Mouse (Mus musculus): ENCODE results near the gene Mtss1l. TPM values are rescaled to one million over a fixed set of nuclear protein-coding genes. Genes with fewer than 3 reads are reported as not detected.
A peak's percentile ranks its signal among the peaks of the same experiment; 100 is the strongest.

Mtss1l gene
- polyA plus RNA-seq, 1 experiment = 202 TPM

GRCm38 (mm10) chr8:110731346-110731859 lies 10.1 kb downstream of the Mtss1l start:
- DNase-seq (ENCODE audit: extremely low spot score in 1 of 2, low spot score in 1 of 2) = peak in 1 of 2 experiments; percentile 56

GRCm38 (mm10) chr8:110733036-110733435 lies 11.8 kb downstream of the Mtss1l start:
- DNase-seq (ENCODE audit: extremely low spot score in 1 of 2, low spot score in 1 of 2) = no peak

- DNase-seq (ENCODE audit: extremely low spot score in 1 of 2, low spot score in 1 of 2) = no peak
These were observed 17.4 kb downstream of the Mtss1l start for GRCm38 (mm10) chr8:110738591-110739195.

GRCm38 (mm10) chr8:110740629-110741175 lies 19.4 kb downstream of the Mtss1l start:
- no peak for DNase-seq (ENCODE audit: extremely low spot score in 1 of 2, low spot score in 1 of 2)

- DNase-seq (ENCODE audit: extremely low spot score in 1 of 2, low spot score in 1 of 2) = no peak
These were observed 20.7 kb downstream of the Mtss1l start for GRCm38 (mm10) chr8:110741816-110742451.

GRCm38 (mm10) chr8:110742452-110742818 lies 21.2 kb downstream of the Mtss1l start:
- no peak for DNase-seq (ENCODE audit: extremely low spot score in 1 of 2, low spot score in 1 of 2)

GRCm38 (mm10) chr8:110745162-110745561 lies 23.9 kb downstream of the Mtss1l start:
- DNase-seq (ENCODE audit: extremely low spot score in 1 of 2, low spot score in 1 of 2) = no peak

- DNase-seq (ENCODE audit: extremely low spot score in 1 of 2, low spot score in 1 of 2) = no peak
These were observed 25.4 kb downstream of the Mtss1l start for GRCm38 (mm10) chr8:110746661-110747060.

- peak in 1 of 2 experiments; percentile 88 for DNase-seq (ENCODE audit: extremely low spot score in 1 of 2, low spot score in 1 of 2)
These were observed 28.4 kb downstream of the Mtss1l start for GRCm38 (mm10) chr8:110749500-110750170.

- no peak for DNase-seq (ENCODE audit: extremely low spot score in 1 of 2, low spot score in 1 of 2)
These were observed 29.0 kb downstream of the Mtss1l start for GRCm38 (mm10) chr8:110750269-110750668.

- DNase-seq (ENCODE audit: extremely low spot score in 1 of 2, low spot score in 1 of 2) = no peak
These were observed 30.2 kb downstream of the Mtss1l start for GRCm38 (mm10) chr8:110751490-110751889.

GRCm38 (mm10) chr8:110754713-110755112 lies 33.4 kb downstream of the Mtss1l start:
- DNase-seq (ENCODE audit: extremely low spot score in 1 of 2, low spot score in 1 of 2) = peak; percentile 69 to 71

- DNase-seq (ENCODE audit: extremely low spot score in 1 of 2, low spot score in 1 of 2) = peak; percentile 71 to 84
These were observed 34.4 kb downstream of the Mtss1l start for GRCm38 (mm10) chr8:110755511-110756170.

- DNase-seq (ENCODE audit: extremely low spot score in 1 of 2, low spot score in 1 of 2) = no peak
These were observed 34.9 kb downstream of the Mtss1l start for GRCm38 (mm10) chr8:110756196-110756595.

GRCm38 (mm10) chr8:110760280-110760940 lies 39.1 kb downstream of the Mtss1l start:
- no peak for DNase-seq (ENCODE audit: extremely low spot score in 1 of 2, low spot score in 1 of 2)

GRCm38 (mm10) chr8:110761185-110761584 lies 39.9 kb downstream of the Mtss1l start:
- no peak for DNase-seq (ENCODE audit: extremely low spot score in 1 of 2, low spot score in 1 of 2)

GRCm38 (mm10) chr8:110761988-110762387 lies 40.7 kb downstream of the Mtss1l start:
- DNase-seq (ENCODE audit: extremely low spot score in 1 of 2, low spot score in 1 of 2) = no peak

GRCm38 (mm10) chr8:110764671-110765070 lies 43.4 kb downstream of the Mtss1l start:
- DNase-seq (ENCODE audit: extremely low spot score in 1 of 2, low spot score in 1 of 2) = no peak

- no peak for DNase-seq (ENCODE audit: extremely low spot score in 1 of 2, low spot score in 1 of 2)
These were observed 46.0 kb downstream of the Mtss1l start for GRCm38 (mm10) chr8:110767261-110767660.

- peak; percentile 62 to 64 for DNase-seq (ENCODE audit: extremely low spot score in 1 of 2, low spot score in 1 of 2)
These were observed 51.2 kb downstream of the Mtss1l start for GRCm38 (mm10) chr8:110772452-110772851.

All from frontal cortex, adult 2 months (tissue).